Mouse (Mus musculus): ENCODE results near the gene Plb1. TPM values are rescaled to one million over a fixed set of nuclear protein-coding genes. Genes with fewer than 3 reads are reported as not detected.

The Plb1 gene
- total and polyA plus RNA-seq, 2 experiments from 2014 or later = 0.10 to 0.16 TPM

GRCm38 (mm10) chr5:32394586-32394985 is 162.1 kb downstream of the Plb1 start:
- 89% methylated on average over 3 of the region's 3 CpGs for WGBS
- Histone ChIP-seq H3K4me1 (ENCODE audit: insufficient read depth, low read length) (0 out of 2 replicates have a peak, but pooled peaks cover 4% of the 10 kb centered on the region), H3K27ac (no peak overlapping the region), H3K36me3 (ENCODE audit: insufficient read depth, low read length) (no peaks in the 10 kb centered on the region), H3K9ac (replicated peaks; ENCODE audit: low read length) (no peak overlapping the region), H3K27me3 (ENCODE audit: insufficient read depth, low read length) (no peaks in the 10 kb centered on the region), H3K9me3 (ENCODE audit: low read length) (no peaks in the 10 kb centered on the region), H3K4me3 (ENCODE audit: low read length) (no peak overlapping the region), H3K4me2 (ENCODE audit: low read depth, low read length) (no peak overlapping the region)
- DNase-seq (ENCODE audit: low spot score) (no peak), ATAC-seq (no peak)
- no peak for TF ChIP-seq CTCF (IDR thresholded peaks at IDR 0.05; ENCODE audit: low read depth)

- Histone ChIP-seq H3K36me3 (ENCODE audit: insufficient read depth, low read length) (no peaks in the 10 kb centered on the region), H3K4me3 (ENCODE audit: low read length) (no peak overlapping the region), H3K27ac (no peak overlapping the region), H3K4me1 (ENCODE audit: insufficient read depth, low read length) (no peaks in the 10 kb centered on the region), H3K27me3 (ENCODE audit: insufficient read depth, low read length) (no peaks in the 10 kb centered on the region), H3K9ac (replicated peaks; ENCODE audit: low read length) (no peak overlapping the region), H3K4me2 (ENCODE audit: low read depth, low read length) (no peak overlapping the region), H3K9me3 (ENCODE audit: low read length) (no peaks in the 10 kb centered on the region)
- WGBS = 80% methylated on average over 9 of the region's 9 CpGs
- DNase-seq (ENCODE audit: low spot score) = no peak
- ATAC-seq = no peak
- TF ChIP-seq CTCF (IDR thresholded peaks at IDR 0.05; ENCODE audit: low read depth) = no peak
These were observed 162.8 kb downstream of the Plb1 start for GRCm38 (mm10) chr5:32395101-32395892.

- Histone ChIP-seq H3K4me1 (ENCODE audit: insufficient read depth, low read length) (no peaks in the 10 kb centered on the region; the same call in 1 of the 2 replicates), H3K4me2 (ENCODE audit: low read depth, low read length) (no peak overlapping the region), H3K9me3 (ENCODE audit: low read length) (no peaks in the 10 kb centered on the region), H3K36me3 (ENCODE audit: insufficient read depth, low read length) (no peaks in the 10 kb centered on the region), H3K27me3 (ENCODE audit: insufficient read depth, low read length) (no peaks in the 10 kb centered on the region), H3K4me3 (ENCODE audit: low read length) (no peak overlapping the region), H3K9ac (replicated peaks; ENCODE audit: low read length) (no peak overlapping the region), H3K27ac (no peak overlapping the region)
- no peak for TF ChIP-seq CTCF (IDR thresholded peaks at IDR 0.05; ENCODE audit: low read depth)
- WGBS = 76% methylated on average over 3 of the region's 3 CpGs
- DNase-seq (ENCODE audit: low spot score) (no peak), ATAC-seq (no peak)
These were observed 165.2 kb downstream of the Plb1 start for GRCm38 (mm10) chr5:32397719-32398118.

- TF ChIP-seq CTCF (IDR thresholded peaks at IDR 0.05; ENCODE audit: low read depth) = no peak
- H3K4me2 ChIP-seq (ENCODE audit: low read depth, low read length) = no peak overlapping the region
- DNase-seq (ENCODE audit: low spot score) = no peak
- ATAC-seq = no peak
- H3K36me3 ChIP-seq (ENCODE audit: insufficient read depth, low read length) = no peaks in the 10 kb centered on the region
- no peaks in the 10 kb centered on the region for H3K27me3 ChIP-seq (ENCODE audit: insufficient read depth, low read length)
- 79% methylated on average over 2 of the region's 2 CpGs for WGBS
- H3K4me3 ChIP-seq (ENCODE audit: low read length) = no peak overlapping the region
- no peak overlapping the region for H3K9ac ChIP-seq (replicated peaks; ENCODE audit: low read length)
- no peaks in the 10 kb centered on the region for H3K9me3 ChIP-seq (ENCODE audit: low read length)
- H3K4me1 ChIP-seq (ENCODE audit: insufficient read depth, low read length) = peaks cover 11% of the 10 kb centered on the region; the same call in 1 of the 2 replicates
- H3K27ac ChIP-seq = no peak overlapping the region
These were observed 168.4 kb downstream of the Plb1 start for GRCm38 (mm10) chr5:32400926-32401325.

- Histone ChIP-seq H3K27ac (no peak overlapping the region), H3K4me2 (ENCODE audit: low read depth, low read length) (no peak overlapping the region), H3K36me3 (ENCODE audit: insufficient read depth, low read length) (no peaks in the 10 kb centered on the region), H3K27me3 (ENCODE audit: insufficient read depth, low read length) (no peaks in the 10 kb centered on the region), H3K9ac (replicated peaks; ENCODE audit: low read length) (no peak overlapping the region), H3K9me3 (ENCODE audit: low read length) (no peaks in the 10 kb centered on the region), H3K4me3 (ENCODE audit: low read length) (no peak overlapping the region), H3K4me1 (ENCODE audit: insufficient read depth, low read length) (peaks cover 11% of the 10 kb centered on the region; the same call in 1 of the 2 replicates)
- DNase-seq (ENCODE audit: low spot score) (peak; percentile 48), ATAC-seq (peak; percentile 64; the same call in 1 of the 2 replicates)
- WGBS = 69% methylated on average over 9 of the region's 9 CpGs
- TF ChIP-seq CTCF (IDR thresholded peaks at IDR 0.05; ENCODE audit: low read depth) = no peak
These were observed 170.8 kb downstream of the Plb1 start for GRCm38 (mm10) chr5:32403082-32403953.

GRCm38 (mm10) chr5:32405199-32405855 is 172.8 kb downstream of the Plb1 start:
- peak; percentile 70 for ATAC-seq
- H3K9ac ChIP-seq (replicated peaks; ENCODE audit: low read length) = no peak overlapping the region
- no peaks in the 10 kb centered on the region for H3K27me3 ChIP-seq (ENCODE audit: insufficient read depth, low read length)
- H3K4me3 ChIP-seq (ENCODE audit: low read length) = no peak overlapping the region
- no peaks in the 10 kb centered on the region for H3K36me3 ChIP-seq (ENCODE audit: insufficient read depth, low read length)
- no peak for TF ChIP-seq CTCF (IDR thresholded peaks at IDR 0.05; ENCODE audit: low read depth)
- peak; percentile 42 for DNase-seq (ENCODE audit: low spot score)
- H3K27ac ChIP-seq = no peak overlapping the region
- no peak overlapping the region for H3K4me2 ChIP-seq (ENCODE audit: low read depth, low read length)
- WGBS = 64% methylated on average over 4 of the region's 4 CpGs
- no peaks in the 10 kb centered on the region for H3K9me3 ChIP-seq (ENCODE audit: low read length)
- peaks cover 11% of the 10 kb centered on the region; the same call in 1 of the 2 replicates for H3K4me1 ChIP-seq (ENCODE audit: insufficient read depth, low read length)

Data from hindbrain, postnatal 0 days (tissue).